Mouse (Mus musculus) megakaryocyte, embryonic 14.5 days (primary cell): ENCODE data around the gene Rwdd1. TPM values are rescaled to one million over a fixed set of nuclear protein-coding genes. Genes with fewer than 3 reads are reported as not detected.
"Not testable (repeated sequence)": the region's sequence is repeated elsewhere in the genome, so short reads cannot be mapped to it uniquely, and the experiment has no call there.

ENCODE experiments used
- H3K27me3 ChIP-seq: replicated peaks from 2 replicates; pipeline ENCODE3; 2012; ENCODE audit warnings: inconsistent platforms
- H3K36me3 ChIP-seq: replicated peaks from 2 replicates; pipeline ENCODE3; 2012; ENCODE audit warnings: low read length, inconsistent platforms, mixed read lengths
- H3K4me1 ChIP-seq: 2 replicates; pipeline ENCODE4 v1.6.1; 2012; ENCODE audit warnings: inconsistent platforms
- H3K4me3 ChIP-seq: replicated peaks from 2 replicates; pipeline ENCODE3; 2012; ENCODE audit warnings: moderate library complexity, mild to moderate bottlenecking, inconsistent platforms
- H3K9me3 ChIP-seq: 2 replicates; pipeline ENCODE4 v1.6.1; 2012; ENCODE audit warnings: inconsistent platforms
- FLI1 ChIP-seq: IDR thresholded peaks from 2 replicates; pipeline ENCODE4 v1.6.1; 2012; ENCODE audit warnings: low read length, inconsistent platforms, mixed read lengths
- GATA1 ChIP-seq: IDR thresholded peaks from 3 replicates; pipeline ENCODE4 v1.6.1; 2012; ENCODE audit warnings: mixed read lengths, low read length, inconsistent platforms, borderline replicate concordance
- polyA plus RNA-seq: library from polyadenylated mRNA; stranded (reverse); fragments of >175 nt; gene quantifications from 2 replicates; pipeline ENCODE4 v1.2.3, GENCODE M21; 2012; ENCODE audit warnings: low replicate concordance; ENCODE audit not compliant: insufficient read depth

The Rwdd1 gene
- polyA plus RNA-seq, 1 experiment = 67.5 TPM

DNA sequence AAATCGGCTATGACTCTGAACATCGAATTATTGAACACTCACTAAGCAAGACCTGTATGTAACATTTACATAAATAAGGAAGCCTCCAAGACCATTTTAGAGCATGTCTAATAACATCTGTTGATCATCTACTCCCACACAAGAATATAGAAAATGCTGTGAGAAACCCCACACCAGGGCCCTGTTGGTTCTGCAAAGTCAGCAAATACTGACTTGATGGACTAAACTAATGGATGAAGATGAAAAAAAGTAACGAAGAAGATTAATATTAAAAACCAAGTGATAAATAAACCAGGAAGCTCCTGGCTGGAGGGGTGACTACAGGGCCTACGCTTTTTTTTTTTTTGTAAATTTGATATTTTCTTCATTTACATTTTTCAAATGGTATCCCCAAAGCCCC, 6.8 kb downstream of the Rwdd1 start:
- Histone ChIP-seq H3K27me3 (no peaks in the 10 kb centered on the region), H3K9me3 (no peaks in the 10 kb centered on the region), H3K36me3 (peaks cover 48% of the 10 kb centered on the region), H3K4me3 (no peak overlapping the region), H3K4me1 (peaks cover 12% of the 10 kb centered on the region)
- no peak for TF ChIP-seq FLI1
- no peak for TF ChIP-seq GATA1

DNA sequence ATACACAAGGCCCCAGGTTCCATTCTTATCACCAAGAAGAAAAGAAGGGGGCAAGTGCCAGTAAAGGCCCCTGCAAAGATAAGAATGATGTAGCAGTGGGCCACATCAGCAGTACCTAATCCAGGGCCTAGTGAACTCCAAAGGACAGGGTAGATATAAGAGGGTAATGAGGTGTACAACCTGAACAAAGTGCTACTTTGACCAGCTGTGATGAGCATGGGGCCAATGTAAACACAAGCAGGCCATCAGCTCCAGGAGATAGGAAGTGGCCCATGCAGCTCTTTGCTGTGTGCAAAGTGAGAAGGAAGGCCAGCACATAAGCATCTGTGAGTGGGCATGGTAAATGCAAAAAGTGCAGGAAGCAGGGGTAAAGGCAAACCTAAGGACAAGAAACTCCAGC, 21.0 kb downstream of the Rwdd1 start:
- no peaks in the 10 kb centered on the region for H3K27me3 ChIP-seq
- no peak overlapping the region for H3K4me3 ChIP-seq
- peaks cover 91% of the 10 kb centered on the region for H3K36me3 ChIP-seq
- no peaks in the 10 kb centered on the region for H3K9me3 ChIP-seq
- no peaks in the 10 kb centered on the region for H3K4me1 ChIP-seq
- TF ChIP-seq FLI1 = no peak
- TF ChIP-seq GATA1 = no peak

DNA sequence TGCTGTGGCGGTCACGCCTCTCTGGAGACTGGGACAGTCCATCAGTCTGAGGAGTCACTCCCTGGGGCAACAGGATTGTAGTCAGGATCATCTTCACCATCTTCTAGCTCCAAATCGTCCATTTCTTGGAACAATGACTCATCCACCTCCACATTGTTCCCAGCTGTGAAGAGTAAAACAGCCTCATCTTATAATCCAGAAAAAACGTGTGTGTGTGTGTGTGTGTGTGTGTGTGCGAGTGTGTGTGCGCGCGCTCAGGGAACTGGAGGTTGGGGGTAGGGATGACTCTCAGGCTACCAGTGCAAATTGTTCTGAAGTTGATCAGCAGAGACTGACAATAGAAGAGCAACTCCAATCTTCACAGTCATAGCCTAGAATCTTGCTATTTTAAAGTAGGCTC, 22.7 kb downstream of the Rwdd1 start:
- peaks cover 88% of the 10 kb centered on the region for H3K36me3 ChIP-seq
- H3K27me3 ChIP-seq, H3K4me1 ChIP-seq, H3K9me3 ChIP-seq, H3K4me3 ChIP-seq: not testable (repeated sequence)

DNA sequence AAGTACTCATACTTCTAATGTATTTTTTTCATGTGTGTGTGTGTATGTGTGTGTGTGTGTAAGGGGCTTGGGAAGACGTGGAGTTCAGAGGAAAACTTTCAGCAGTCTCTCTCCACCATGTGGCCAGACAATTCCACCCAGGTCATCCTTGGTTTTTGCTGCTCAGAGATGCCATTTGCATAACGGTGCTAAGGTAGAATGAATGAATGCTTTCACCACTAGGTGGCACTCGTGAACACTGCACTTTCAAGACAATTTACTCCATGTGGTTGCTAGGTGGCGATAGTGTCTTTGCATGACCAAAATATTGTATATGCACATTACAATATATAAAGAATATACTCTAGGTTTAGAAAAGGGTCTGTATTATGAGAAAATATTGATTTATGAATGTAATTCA, 32.7 kb downstream of the Rwdd1 start:
- Histone ChIP-seq H3K9me3 (0 out of 2 replicates have a peak, but pooled peaks cover 2% of the 10 kb centered on the region), H3K4me1 (no peaks in the 10 kb centered on the region), H3K27me3 (no peaks in the 10 kb centered on the region), H3K4me3 (no peak overlapping the region), H3K36me3 (peaks cover 9% of the 10 kb centered on the region)
- TF ChIP-seq FLI1 (no peak), GATA1 (no peak)

DNA sequence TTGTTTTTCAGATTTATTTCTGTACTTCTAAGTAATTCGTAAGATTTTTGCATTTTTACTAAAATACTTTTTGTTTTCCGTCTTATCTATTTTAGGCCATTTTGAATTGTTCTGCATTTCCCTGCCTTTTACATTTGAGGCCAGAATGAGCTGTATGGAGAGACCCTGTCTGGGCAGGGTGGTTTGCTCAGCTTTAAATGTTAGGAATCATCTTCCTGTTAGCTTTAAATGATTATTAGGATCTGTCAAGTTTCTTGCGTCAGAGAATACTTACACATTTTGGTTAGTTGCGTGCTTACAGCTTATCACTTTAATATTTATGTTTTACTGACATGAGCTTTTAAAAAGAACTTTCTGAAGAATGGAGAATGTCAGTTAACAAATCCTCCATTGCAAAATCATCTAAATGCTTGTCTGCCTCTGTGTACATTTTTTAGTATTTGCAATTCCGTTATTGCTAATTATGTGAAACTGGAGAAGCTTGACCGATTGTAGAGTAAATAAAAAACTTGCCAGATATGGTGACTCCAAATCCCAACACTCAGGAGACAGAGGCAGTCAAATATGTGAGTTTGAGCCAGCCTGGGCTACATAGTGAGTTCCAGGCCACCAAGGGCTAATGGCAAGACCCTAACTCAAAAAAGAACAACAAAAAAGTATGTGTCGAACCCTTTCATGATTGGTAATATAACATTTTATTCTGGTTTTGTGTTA, 44.5 kb downstream of the Rwdd1 start:
- H3K4me1 ChIP-seq = no peaks in the 10 kb centered on the region
- no peaks in the 10 kb centered on the region for H3K27me3 ChIP-seq
- peaks cover 9% of the 10 kb centered on the region for H3K9me3 ChIP-seq
- no peak overlapping the region for H3K4me3 ChIP-seq
- H3K36me3 ChIP-seq = no peaks in the 10 kb centered on the region
- TF ChIP-seq FLI1 = no peak
- no peak for TF ChIP-seq GATA1

DNA sequence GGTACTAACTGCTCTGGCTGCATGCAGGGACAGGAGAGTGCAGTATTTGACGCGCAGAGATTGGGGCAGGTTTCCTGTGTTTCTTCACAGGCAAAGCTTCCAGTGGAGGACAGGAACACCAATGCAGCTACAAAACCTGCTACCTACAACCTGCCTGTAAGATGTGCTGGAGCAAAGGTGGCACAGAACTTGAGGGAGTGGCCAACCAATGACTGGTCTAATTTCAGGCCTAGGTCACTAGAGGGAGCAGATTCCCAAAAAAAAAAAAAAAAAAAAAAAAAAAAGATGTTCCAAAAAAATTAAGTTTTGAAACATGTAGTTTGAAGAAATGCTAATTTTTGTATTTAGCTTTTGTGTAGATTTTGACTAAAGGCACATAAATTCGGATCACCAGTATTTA, 66.9 kb downstream of the Rwdd1 start:
- peaks cover 7% of the 10 kb centered on the region; the same call in 1 of the 2 replicates for H3K9me3 ChIP-seq
- peaks cover 19% of the 10 kb centered on the region; the same call in 1 of the 2 replicates for H3K4me1 ChIP-seq
- H3K27me3 ChIP-seq = no peaks in the 10 kb centered on the region
- peaks cover 17% of the 10 kb centered on the region for H3K36me3 ChIP-seq
- TF ChIP-seq FLI1 (no peak), GATA1 (no peak)
- H3K4me3 ChIP-seq = no peak overlapping the region

DNA sequence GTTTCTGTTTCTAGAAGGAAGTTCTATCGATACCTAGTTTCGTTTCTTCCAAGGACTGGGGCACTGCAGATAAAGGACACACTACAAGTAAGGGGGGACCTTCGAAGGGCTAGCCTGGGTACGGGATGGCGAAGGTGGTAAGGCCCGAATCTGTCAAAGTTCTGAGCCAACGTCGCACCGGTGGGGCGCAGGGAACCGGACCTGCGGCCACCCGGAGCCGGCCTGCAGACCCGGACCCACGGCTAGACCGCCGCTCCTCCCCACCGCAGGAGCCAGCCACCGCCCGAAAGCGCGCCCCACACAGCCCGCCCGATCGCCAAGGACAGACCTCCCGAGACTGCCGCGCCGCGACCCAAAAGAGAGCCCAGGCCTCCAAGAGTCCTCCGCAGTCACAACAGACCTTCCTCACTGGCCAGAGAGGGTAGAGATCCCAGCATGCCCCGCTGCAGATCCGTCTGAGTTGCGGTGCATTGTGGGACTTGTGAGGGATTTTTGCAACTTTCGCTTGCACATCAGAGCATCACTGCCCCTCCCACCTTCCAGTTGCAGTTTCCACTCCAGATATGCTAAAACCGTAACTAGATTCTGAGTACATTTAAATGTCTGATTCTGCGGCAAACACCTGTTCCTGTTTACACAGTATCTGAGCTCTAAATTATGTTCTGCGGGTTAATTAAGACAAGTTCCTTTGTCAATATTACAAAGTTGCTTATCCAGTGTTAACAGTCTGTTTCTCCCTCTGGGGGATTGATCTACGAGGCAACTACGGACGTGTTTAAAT, 68.4 kb downstream of the Rwdd1 start, which contains the start of gene Zup1:
Gene Zup1, minus strand, starts transcription at position 467 of the 781 bp plus-strand sequence.
- H3K9me3 ChIP-seq = peaks cover 2% of the 10 kb centered on the region; the same call in 1 of the 2 replicates
- TF ChIP-seq GATA1 = no peak
- no peak for TF ChIP-seq FLI1
- H3K4me3 ChIP-seq = peak within 1 kb of the TSS; percentile 98
- peaks cover 24% of the 10 kb centered on the region for H3K36me3 ChIP-seq
- H3K27me3 ChIP-seq = no peaks in the 10 kb centered on the region
- H3K4me1 ChIP-seq = peaks cover 19% of the 10 kb centered on the region; the same call in 1 of the 2 replicates

Other genes with a start within 250 kb of the Rwdd1 start
- not detected in 2 replicates for gene Sult3a2, start 232.9 kb downstream of the Rwdd1 start, polyA plus RNA-seq
- gene Sult3a1, start 161.9 kb downstream of the Rwdd1 start, polyA plus RNA-seq = not detected in 2 replicates
- gene Rsph4a, start 114.5 kb downstream of the Rwdd1 start, polyA plus RNA-seq = not detected in 2 replicates
- 1.1 TPM in 1 of 2 replicates, not detected in the other for gene Zup1, start 68.4 kb downstream of the Rwdd1 start, polyA plus RNA-seq
- not detected in 2 replicates for gene Trappc3l, start 18.0 kb upstream of the Rwdd1 start, polyA plus RNA-seq
- gene Calhm4, start 24.7 kb upstream of the Rwdd1 start, polyA plus RNA-seq = not detected in 2 replicates
- not detected in 2 replicates for gene Calhm5, start 76.9 kb upstream of the Rwdd1 start, polyA plus RNA-seq
- gene Calhm6, start 108.4 kb upstream of the Rwdd1 start, polyA plus RNA-seq = 2.8 and 3.0 TPM in 2 replicates
- gene Dse, start 188.1 kb upstream of the Rwdd1 start, polyA plus RNA-seq = 0.20 TPM in 1 of 2 replicates, not detected in the other